Mouse (Mus musculus) midbrain, embryonic 13.5 days (tissue): ENCODE results near the gene Lrrc41. TPM values are rescaled to one million over a fixed set of nuclear protein-coding genes. Genes with fewer than 3 reads are reported as not detected.

Experiments used
- ATAC-seq: fragments of 200-750 bp; cut with Nextera tagmentation; 2 replicates; pipeline ENCODE4 v1.8.0; 2017; ENCODE audit warnings: mild to moderate bottlenecking, moderate TSS enrichment, moderate library complexity
- H3K27ac ChIP-seq: fragments of 300-500 bp; sonication (generic); 2 replicates; pipeline ENCODE4 v1.5.1; 2015; ENCODE audit warnings: inconsistent platforms, mild to moderate bottlenecking, moderate library complexity
- H3K27me3 ChIP-seq: fragments of 300-500 bp; sonication (generic); 2 replicates; pipeline ENCODE4 v1.6.1; 2015; ENCODE audit warnings: mild to moderate bottlenecking, inconsistent platforms
- H3K36me3 ChIP-seq: fragments of 300-500 bp; sonication (generic); 2 replicates; pipeline ENCODE4 v1.6.1; 2015; ENCODE audit warnings: mild to moderate bottlenecking, inconsistent platforms
- H3K4me1 ChIP-seq: fragments of 300-500 bp; sonication (generic); replicated peaks from 2 replicates; pipeline ENCODE4 v1.6.1; 2015; ENCODE audit warnings: inconsistent platforms
- H3K4me2 ChIP-seq: fragments of 300-500 bp; sonication (generic); replicated peaks from 2 replicates; pipeline ENCODE4 v1.6.1; 2015; ENCODE audit warnings: moderate library complexity, mild to moderate bottlenecking, inconsistent platforms
- H3K4me3 ChIP-seq: fragments of 300-500 bp; sonication (generic); replicated peaks from 2 replicates; pipeline ENCODE4 v1.5.1; 2015; ENCODE audit warnings: mild to moderate bottlenecking, inconsistent platforms
- H3K9ac ChIP-seq: fragments of 300-500 bp; sonication (generic); replicated peaks from 2 replicates; pipeline ENCODE4 v1.6.1; 2015; ENCODE audit warnings: mild to moderate bottlenecking, inconsistent platforms
- H3K9me3 ChIP-seq: fragments of 300-500 bp; sonication (generic); 2 replicates; pipeline ENCODE4 v1.6.1; 2016; ENCODE audit warnings: mild to moderate bottlenecking, inconsistent platforms
- WGBS: fragments of 180-500 bp; shearing (Covaris S2); methylation state at CpG from one replicate; pipeline ENCODE4 v1.1.7; 2015; 5-methylcytosine and 5-hydroxymethylcytosine counted together
- polyA plus RNA-seq: library from polyadenylated mRNA; unstranded; fragments of >200 nt; fragmentation: Nextera tagmentation; extraction: Ambion mirVana; gene quantifications from 2 replicates; pipeline ENCODE4 v1.2.1, GENCODE M21; 2015

Gene Lrrc41
- polyA plus RNA-seq: 62.1 and 67.1 TPM in 2 replicates

DNA sequence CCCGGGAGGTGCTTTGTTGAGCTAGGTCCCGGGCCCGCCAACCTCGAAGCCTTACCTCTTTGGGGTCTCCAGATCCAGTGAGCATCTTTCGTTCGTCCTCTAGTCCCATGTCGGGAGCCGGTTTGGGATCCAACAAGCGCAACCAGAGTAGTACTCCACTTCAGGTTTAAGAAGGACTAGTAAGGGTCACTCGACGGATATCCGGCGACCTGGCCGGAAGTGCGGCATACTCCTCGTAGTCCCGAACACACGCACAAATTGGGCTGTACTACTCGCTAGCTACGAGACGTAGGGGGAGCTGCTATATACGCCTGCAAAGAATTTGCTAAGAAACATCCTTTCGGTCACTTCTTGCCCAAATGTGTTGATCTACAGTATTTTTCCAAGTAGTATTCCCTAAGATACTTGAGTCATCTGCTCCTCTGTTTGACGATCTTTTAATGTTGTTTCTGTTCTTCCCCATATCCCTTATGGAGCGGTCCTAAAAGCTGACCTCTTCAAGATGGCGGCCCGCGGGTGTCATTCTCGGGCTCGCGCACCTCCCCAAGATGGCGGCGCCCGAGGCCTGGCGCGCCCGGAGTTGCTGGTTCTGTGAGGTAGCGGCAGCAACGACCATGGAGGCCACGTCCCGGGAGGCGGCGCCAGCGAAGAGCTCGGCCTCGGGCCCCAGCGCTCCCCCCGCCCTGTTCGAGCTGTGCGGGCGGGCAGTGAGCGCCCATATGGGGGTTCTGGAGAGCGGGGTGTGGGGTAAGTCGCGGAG is at the start of gene Lrrc41, which contains the start of gene Uqcrh:
TSS of gene Lrrc41 (plus strand) at position 409 of the 760 bp plus-strand sequence.
TSS of gene Uqcrh (minus strand) at position 211 of the 760 bp plus-strand sequence.
- Histone ChIP-seq H3K4me2 (peak within 1 kb of the TSS; percentile 97), H3K9ac (peak within 1 kb of the TSS; percentile 98), H3K9me3 (no peaks in the 10 kb centered on the region), H3K36me3 (peaks cover 8% of the 10 kb centered on the region), H3K4me3 (peak within 1 kb of the TSS; percentile 97), H3K27me3 (no peaks in the 10 kb centered on the region), H3K4me1 (peaks cover 36% of the 10 kb centered on the region), H3K27ac (peak within 1 kb of the TSS; percentile 96)
- WGBS: under 1% methylated on average over 55 of the region's 55 CpGs
- ATAC-seq: peak; percentile 94

DNA sequence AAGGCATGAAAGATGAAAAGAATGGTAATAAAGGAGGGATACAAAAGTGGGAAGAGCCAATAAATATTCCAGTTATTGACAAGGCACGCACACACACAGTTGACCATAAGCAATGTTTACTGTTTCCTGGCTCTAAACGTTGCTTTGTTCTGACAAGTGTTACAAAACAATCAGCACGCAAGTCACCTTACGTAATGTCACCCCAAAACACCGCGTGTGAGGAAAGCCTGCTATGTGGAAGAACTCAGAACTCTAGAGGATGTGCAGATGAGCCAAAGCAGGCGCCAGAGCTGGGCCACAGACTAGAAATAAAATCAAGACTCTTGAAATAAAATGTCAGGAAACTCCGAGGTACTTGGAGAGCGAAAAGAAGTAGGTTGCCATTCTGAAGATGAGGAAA is 42.2 kb upstream of the Lrrc41 start:
- H3K4me3 ChIP-seq: no peak overlapping the region
- no peak overlapping the region for H3K4me2 ChIP-seq
- no peak for ATAC-seq
- H3K9ac ChIP-seq: no peak overlapping the region
- no peaks in the 10 kb centered on the region for H3K4me1 ChIP-seq
- 90% methylated on average over 9 of the region's 9 CpGs for WGBS
- H3K36me3 ChIP-seq: peaks cover 26% of the 10 kb centered on the region
- H3K27me3 ChIP-seq: no peaks in the 10 kb centered on the region
- no peaks in the 10 kb centered on the region for H3K9me3 ChIP-seq
- H3K27ac ChIP-seq: no peak overlapping the region

DNA sequence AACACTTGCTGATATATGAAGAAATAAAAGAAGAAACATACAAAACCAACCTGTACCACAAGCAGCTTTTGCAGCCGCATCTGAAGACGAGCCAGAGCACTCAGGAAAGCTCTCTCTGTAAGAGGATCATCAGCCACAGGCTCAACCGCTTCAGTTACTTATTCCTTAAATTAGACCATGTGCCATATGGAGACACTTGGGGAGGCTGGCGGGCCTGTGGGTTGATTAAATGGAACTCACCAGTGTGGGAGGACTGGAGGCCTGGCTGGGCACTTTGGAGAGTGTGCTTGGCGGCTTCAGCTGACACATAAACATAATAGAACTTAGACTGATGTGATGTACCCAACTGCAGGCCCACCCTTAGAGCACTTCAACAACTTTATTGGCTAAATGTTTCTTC is 41.7 kb upstream of the Lrrc41 start:
- WGBS: 90% methylated on average over 5 of the region's 5 CpGs
- no peak overlapping the region for H3K27ac ChIP-seq
- no peaks in the 10 kb centered on the region for H3K4me1 ChIP-seq
- no peaks in the 10 kb centered on the region for H3K9me3 ChIP-seq
- peaks cover 26% of the 10 kb centered on the region for H3K36me3 ChIP-seq
- H3K4me3 ChIP-seq: no peak overlapping the region
- H3K4me2 ChIP-seq: no peak overlapping the region
- H3K27me3 ChIP-seq: no peaks in the 10 kb centered on the region
- no peak overlapping the region for H3K9ac ChIP-seq
- no peak for ATAC-seq

DNA sequence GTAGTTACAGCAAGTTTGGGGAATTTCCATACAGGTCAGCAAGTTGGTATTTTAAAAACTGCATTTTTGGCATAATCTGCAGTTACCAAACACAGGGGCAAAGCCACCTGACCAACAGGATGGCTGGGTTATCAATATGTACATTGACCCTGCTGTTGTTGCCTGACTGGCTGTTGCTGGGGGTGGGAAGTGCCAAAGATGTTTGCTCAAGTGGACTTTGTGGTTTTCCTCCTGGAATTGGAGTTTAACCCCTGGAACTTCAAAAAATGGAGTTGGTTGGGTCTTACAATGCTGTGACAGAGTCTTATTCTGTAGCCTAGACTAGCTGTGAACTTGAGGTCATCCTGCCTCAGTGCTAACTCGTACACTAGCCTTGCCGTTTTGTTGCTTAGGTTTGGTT is 34.6 kb upstream of the Lrrc41 start:
- ATAC-seq: no peak
- Histone ChIP-seq H3K9ac (no peak overlapping the region), H3K9me3 (no peaks in the 10 kb centered on the region), H3K4me2 (no peak overlapping the region), H3K27ac (no peak overlapping the region), H3K4me3 (no peak overlapping the region), H3K27me3 (no peaks in the 10 kb centered on the region), H3K4me1 (no peaks in the 10 kb centered on the region), H3K36me3 (peaks cover 26% of the 10 kb centered on the region)
- WGBS: 97% methylated on average over 2 of the region's 2 CpGs

DNA sequence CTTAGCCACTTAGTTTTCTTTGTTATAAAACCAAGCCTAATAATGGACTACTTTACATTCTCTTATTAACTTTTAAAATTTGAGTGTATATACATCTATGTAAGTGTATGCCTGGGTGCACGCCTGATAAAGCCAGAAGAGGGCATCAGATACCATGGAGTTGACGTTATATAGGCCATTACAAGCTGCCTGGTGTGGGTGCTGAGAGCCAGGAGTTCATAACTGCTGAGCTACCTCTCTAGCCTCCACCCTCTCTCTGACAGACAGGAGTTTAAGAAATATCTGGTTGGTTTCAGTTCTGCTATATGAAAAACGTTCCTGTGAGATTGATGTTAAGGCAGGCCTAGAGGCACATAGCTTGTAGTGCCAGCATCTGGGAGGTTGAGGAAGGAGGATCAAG is 32.9 kb upstream of the Lrrc41 start:
- H3K9ac ChIP-seq: no peak overlapping the region
- no peak for ATAC-seq
- H3K36me3 ChIP-seq: peaks cover 19% of the 10 kb centered on the region
- no peaks in the 10 kb centered on the region for H3K9me3 ChIP-seq
- no peaks in the 10 kb centered on the region for H3K27me3 ChIP-seq
- no peak overlapping the region for H3K4me2 ChIP-seq
- WGBS: 84% methylated on average over 3 of the region's 3 CpGs
- H3K4me1 ChIP-seq: no peaks in the 10 kb centered on the region
- H3K27ac ChIP-seq: no peak overlapping the region
- no peak overlapping the region for H3K4me3 ChIP-seq

DNA sequence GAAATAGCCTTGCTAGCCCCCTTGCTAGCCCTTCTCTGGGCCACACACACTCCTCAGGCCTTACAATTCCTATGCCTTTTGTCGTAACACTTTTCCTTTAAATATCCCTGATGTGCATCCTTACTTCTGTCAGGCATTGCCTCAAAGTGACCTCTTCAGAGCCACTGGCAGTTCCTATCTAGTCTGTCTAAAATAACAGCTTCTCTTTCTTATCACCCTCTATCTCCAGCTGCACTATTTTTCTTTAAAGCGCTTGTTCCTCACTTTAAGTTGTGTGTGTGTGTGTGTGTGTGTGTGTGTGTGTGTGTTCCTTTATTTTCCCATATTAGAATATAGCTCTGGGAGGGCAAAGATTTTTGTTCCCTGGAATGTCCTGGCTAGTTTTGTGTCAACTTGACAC is 28.5 kb upstream of the Lrrc41 start:
- peaks cover 27% of the 10 kb centered on the region for H3K36me3 ChIP-seq
- WGBS: 96% methylated on average over 2 of the region's 2 CpGs
- no peaks in the 10 kb centered on the region for H3K27me3 ChIP-seq
- no peak overlapping the region for H3K9ac ChIP-seq
- no peaks in the 10 kb centered on the region for H3K4me1 ChIP-seq
- no peak overlapping the region for H3K4me2 ChIP-seq
- ATAC-seq: no peak
- H3K9me3 ChIP-seq: no peaks in the 10 kb centered on the region
- no peak overlapping the region for H3K4me3 ChIP-seq
- no peak overlapping the region for H3K27ac ChIP-seq

DNA sequence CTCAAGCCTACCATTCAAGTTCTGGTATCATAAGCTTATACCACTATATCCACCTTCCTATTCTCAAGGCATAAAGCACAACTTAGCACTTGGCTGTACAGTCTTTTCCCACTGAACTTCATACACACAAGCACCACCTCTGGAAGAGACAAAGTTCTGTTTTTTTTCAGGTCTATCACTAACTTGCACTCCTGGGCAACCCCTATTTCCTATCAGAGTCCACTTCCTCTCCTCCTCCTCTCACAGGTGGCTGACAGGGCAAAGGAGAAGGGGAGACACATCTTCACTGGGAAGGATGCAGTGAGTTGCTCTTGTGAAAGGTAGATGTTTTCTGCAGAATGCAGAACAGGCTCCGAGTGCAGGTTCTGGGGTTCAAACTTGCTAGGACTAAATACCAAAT is 27.4 kb upstream of the Lrrc41 start:
- Histone ChIP-seq H3K27me3 (no peaks in the 10 kb centered on the region), H3K4me3 (no peak overlapping the region), H3K9me3 (no peaks in the 10 kb centered on the region), H3K27ac (no peak overlapping the region), H3K9ac (no peak overlapping the region), H3K4me2 (no peak overlapping the region), H3K36me3 (peaks cover 20% of the 10 kb centered on the region), H3K4me1 (peaks cover 5% of the 10 kb centered on the region)
- 98% methylated on average over 1 of the region's 1 CpGs for WGBS
- ATAC-seq: no peak

DNA sequence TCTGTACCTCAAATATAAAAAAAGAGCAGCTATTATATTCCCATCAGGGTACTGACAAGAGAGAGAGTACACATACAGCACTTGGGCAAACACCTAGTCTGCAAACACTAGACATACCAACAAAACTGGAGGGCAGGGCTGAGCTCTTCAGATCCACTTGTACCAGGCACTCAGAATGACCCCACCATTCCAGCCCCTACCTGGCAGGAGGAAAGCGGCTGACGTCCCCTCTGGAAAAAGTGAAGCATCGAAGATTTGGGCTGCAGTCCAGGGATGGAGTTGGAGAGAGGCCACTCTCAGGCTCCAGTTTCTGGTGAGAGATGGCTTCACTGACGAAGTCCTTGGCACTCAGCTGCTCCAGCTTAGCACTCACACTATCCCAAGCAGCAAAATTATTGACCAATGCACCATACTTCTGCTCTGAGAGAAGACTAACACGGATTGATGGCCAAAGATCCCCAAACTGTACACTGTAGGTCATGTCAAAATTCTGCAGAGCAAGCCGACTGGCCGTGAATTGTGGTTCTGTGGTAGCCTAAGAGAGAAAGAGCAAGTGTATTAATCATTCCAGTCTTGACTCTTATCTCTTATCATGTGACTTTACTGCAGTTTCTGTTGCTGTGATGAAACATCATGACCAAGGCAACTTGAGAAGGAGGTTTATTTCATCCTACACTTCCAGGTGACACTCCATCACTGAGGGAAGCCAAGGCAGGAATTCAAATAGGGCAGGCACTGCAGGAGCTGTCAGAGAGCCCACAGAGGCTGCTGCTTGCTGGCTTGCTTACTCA is 26.7 kb upstream of the Lrrc41 start:
- H3K9ac ChIP-seq: no peak overlapping the region
- ATAC-seq: no peak
- H3K4me2 ChIP-seq: no peak overlapping the region
- no peak overlapping the region for H3K4me3 ChIP-seq
- no peaks in the 10 kb centered on the region for H3K27me3 ChIP-seq
- H3K9me3 ChIP-seq: no peaks in the 10 kb centered on the region
- no peak overlapping the region for H3K27ac ChIP-seq
- H3K4me1 ChIP-seq: peaks cover 10% of the 10 kb centered on the region
- H3K36me3 ChIP-seq: peaks cover 16% of the 10 kb centered on the region
- 86% methylated on average over 7 of the region's 7 CpGs for WGBS

DNA sequence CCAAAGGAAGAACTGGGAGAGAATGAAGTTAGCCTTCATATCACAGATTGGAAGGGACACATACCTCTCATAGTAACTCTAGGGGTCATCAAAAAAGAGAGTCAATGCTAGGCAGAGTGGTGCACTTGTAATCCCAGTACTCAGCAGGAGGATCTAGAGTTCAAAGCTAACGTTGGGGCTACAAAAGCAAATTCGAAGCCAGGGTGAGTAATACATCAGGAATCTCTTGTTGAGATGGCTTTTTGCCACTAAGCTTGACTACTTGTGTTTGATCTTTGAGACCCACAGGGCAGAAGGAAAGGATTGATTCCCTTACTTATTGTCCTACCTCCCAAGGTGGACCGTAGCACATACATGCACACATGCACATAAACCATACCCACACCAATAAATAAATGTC is 25.9 kb upstream of the Lrrc41 start:
- 83% methylated on average over 3 of the region's 3 CpGs for WGBS

DNA sequence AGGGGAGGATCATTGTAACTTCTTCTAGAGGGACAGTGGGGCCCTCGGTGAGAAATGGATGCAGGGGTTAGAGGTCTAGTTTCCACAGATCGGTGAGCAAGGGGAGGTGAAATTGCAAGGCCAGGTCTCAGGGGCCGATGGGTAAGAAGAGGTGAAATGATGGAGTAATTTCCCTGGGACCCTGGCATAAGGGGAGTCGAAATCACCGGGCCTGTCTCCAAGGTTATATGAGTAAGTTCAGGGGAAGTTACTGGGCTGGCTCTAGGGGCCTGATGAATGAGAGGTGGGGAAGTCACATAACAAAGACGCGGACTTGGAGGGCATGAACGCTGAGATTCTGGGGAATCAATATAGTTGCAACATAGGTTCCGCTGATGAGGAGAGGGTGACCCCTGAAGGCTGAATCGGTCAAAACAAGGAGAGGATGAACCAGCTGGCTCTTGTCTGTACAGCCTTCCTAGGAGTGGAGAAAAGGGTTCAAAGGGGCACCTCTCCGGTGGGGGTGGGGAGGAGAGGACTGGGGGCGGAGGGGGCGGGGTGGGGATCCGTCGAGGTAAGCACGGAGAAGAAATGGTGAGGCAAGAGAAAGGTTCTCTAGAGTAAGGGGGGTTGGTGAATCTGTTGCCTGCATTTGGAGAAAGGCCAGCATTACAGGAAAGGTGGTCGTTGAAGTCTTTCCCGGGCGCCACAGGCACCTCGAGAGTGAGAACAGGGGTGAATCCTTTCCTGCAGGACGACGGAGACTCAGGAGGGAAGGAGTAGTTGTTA is 22.4 kb upstream of the Lrrc41 start:
- Histone ChIP-seq H3K4me1 (peaks cover 16% of the 10 kb centered on the region), H3K4me2 (peak overlapping the region; percentile 68), H3K27me3 (no peaks in the 10 kb centered on the region), H3K36me3 (peaks cover 6% of the 10 kb centered on the region), H3K9me3 (no peaks in the 10 kb centered on the region), H3K4me3 (peak overlapping the region; percentile 58), H3K9ac (peak overlapping the region; percentile 62), H3K27ac (peak overlapping the region; percentile 86)
- WGBS: 9% methylated on average over 22 of the region's 22 CpGs
- peak; percentile 44 for ATAC-seq

More for the DNA sequence above, 25.9 kb upstream of the Lrrc41 start:
- H3K9me3 ChIP-seq: no peaks in the 10 kb centered on the region
- no peak overlapping the region for H3K27ac ChIP-seq
- H3K9ac ChIP-seq: no peak overlapping the region
- no peak overlapping the region for H3K4me2 ChIP-seq
- H3K27me3 ChIP-seq: no peaks in the 10 kb centered on the region
- H3K4me3 ChIP-seq: no peak overlapping the region
- peaks cover 12% of the 10 kb centered on the region for H3K4me1 ChIP-seq
- peaks cover 12% of the 10 kb centered on the region for H3K36me3 ChIP-seq
- no peak for ATAC-seq

DNA sequence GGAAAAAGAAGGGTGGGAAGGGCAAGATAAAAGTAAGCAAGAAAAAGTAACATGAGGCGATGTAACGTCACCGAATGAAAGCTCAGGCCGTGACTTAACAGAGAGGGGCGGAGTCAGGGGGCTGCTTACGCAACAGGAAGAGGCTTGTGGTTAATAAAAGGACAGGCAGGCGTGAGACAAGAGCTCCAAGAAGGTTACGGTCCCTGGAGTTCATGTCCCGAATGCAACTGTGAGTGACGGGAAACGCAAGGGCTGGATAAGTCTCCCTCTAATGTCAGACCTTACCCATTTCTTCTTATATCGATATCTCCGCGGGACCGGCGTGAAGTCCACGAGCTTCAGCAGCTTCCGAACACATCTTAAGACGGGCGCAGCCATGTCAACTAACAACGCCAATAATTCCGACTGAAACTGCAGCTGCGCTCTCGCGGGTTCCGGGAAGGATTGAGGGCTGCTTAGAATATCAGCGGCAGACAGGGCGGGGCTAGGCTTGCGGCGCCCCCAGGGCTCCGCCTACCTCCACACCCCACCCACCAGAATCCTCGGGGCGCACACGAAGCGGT is 21.6 kb upstream of the Lrrc41 start, which contains the start of gene Nsun4:
TSS of gene Nsun4 (minus strand) at position 478 of the 563 bp plus-strand sequence.
- ATAC-seq: peak; percentile 96
- Histone ChIP-seq H3K9ac (peak within 1 kb of the TSS; percentile 62), H3K27me3 (no peaks in the 10 kb centered on the region), H3K4me2 (peak within 1 kb of the TSS; percentile 68), H3K36me3 (no peaks in the 10 kb centered on the region), H3K27ac (peak within 1 kb of the TSS; percentile 86), H3K9me3 (no peaks in the 10 kb centered on the region), H3K4me3 (peak within 1 kb of the TSS; percentile 58), H3K4me1 (peaks cover 16% of the 10 kb centered on the region)
- WGBS: under 1% methylated on average over 35 of the region's 35 CpGs
